Mouse (Mus musculus) heart, embryonic 16.5 days (tissue): Measurements from ENCODE around the gene Isyna1. TPM values are rescaled to one million over a fixed set of nuclear protein-coding genes. Genes with fewer than 3 reads are reported as not detected.

ENCODE experiments used
- ATAC-seq: fragments of 200-750 bp; cut with Nextera tagmentation; replicated peaks from 2 replicates; pipeline ENCODE4 v1.8.0; 2017; ENCODE audit warnings: moderate number of reproducible peaks; ENCODE audit not compliant: insufficient read depth, low FRiP score; ENCODE audit errors: extremely low read depth
- H3K27ac ChIP-seq: fragments of 300-500 bp; sonication (generic); 2 replicates; pipeline ENCODE4 v1.5.1; 2014; ENCODE audit warnings: mild to moderate bottlenecking, low read length, control low read depth, moderate library complexity
- H3K27me3 ChIP-seq: fragments of 300-500 bp; sonication (generic); 2 replicates; pipeline ENCODE4 v1.6.1; 2014; ENCODE audit warnings: low read length, mixed read lengths; ENCODE audit not compliant: control insufficient read depth, insufficient read depth
- H3K36me3 ChIP-seq: fragments of 300-500 bp; sonication (generic); 2 replicates; pipeline ENCODE4 v1.6.1; 2014; ENCODE audit not compliant: control insufficient read depth, insufficient read depth
- H3K4me1 ChIP-seq: fragments of 300-500 bp; sonication (generic); 2 replicates; pipeline ENCODE4 v1.6.1; 2014; ENCODE audit warnings: low read length, mixed read lengths; ENCODE audit not compliant: control insufficient read depth, insufficient read depth
- H3K4me2 ChIP-seq: fragments of 300-500 bp; sonication (generic); 2 replicates; pipeline ENCODE4 v1.6.1; 2014; ENCODE audit warnings: low read depth, mild to moderate bottlenecking, control low read depth, low read length
- H3K4me3 ChIP-seq: fragments of 300-500 bp; sonication (generic); 2 replicates; pipeline ENCODE4 v1.5.1; 2014; ENCODE audit warnings: mild to moderate bottlenecking, control low read depth, low read length
- H3K9ac ChIP-seq: fragments of 300-500 bp; sonication (generic); 2 replicates; pipeline ENCODE4 v1.6.1; 2014; ENCODE audit warnings: low read length, control low read depth
- H3K9me3 ChIP-seq: fragments of 300-500 bp; sonication (generic); replicated peaks from 2 replicates; pipeline ENCODE4 v1.6.1; 2016; ENCODE audit warnings: low read length; ENCODE audit not compliant: control insufficient read depth
- WGBS: fragments of 180-500 bp; shearing (Covaris S2); extraction: QIAGEN DNeasy Blood & Tissue Kit; methylation state at CpG from one replicate; pipeline ENCODE4 v1.1.7; 2014; 5-methylcytosine and 5-hydroxymethylcytosine counted together
- polyA plus RNA-seq: library from polyadenylated mRNA; unstranded; fragments of >200 nt; fragmentation: Nextera tagmentation; extraction: Ambion mirVana; gene quantifications from 2 replicates; pipeline ENCODE4 v1.2.1, GENCODE M21; 2015

The Isyna1 gene
- 111 and 117 TPM in 2 replicates for polyA plus RNA-seq

DNA sequence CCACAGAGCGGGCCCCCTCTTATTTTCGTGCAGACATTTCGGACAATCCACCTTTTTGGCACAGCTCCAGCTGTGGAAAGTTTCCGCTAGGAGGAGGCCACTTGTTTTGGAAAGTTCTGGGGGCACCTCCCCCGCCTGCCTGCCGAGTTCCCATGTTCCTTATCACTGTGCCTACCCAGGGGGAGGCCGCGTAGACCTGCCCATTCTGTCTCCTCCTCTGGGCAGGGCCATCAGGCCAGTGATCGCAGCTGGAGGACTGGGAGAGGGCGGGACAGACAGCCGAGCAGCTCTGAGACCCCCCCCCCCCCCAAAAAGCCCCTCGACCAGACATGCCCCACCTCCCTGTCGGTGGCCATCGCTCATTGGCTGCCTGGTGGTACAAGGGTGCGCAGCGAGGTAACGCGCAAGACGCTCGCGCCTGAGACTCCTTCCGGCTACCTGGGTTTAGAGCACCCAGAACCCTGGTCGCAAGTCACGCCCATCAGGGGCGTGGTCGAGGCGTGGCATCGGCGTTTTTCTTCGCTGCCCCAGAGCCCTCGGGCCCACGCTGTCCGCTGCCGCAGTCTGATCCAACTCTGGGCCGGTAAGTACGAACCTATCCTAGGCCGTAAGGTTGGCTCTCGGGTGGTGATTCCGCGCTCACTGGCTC is at the start of gene Isyna1:
Gene Isyna1, plus strand, starts transcription at position 413 of the 649 bp plus-strand sequence.
- H3K9ac ChIP-seq = peak within 1 kb of the TSS; percentile 88
- peaks cover 27% of the 10 kb centered on the region for H3K4me1 ChIP-seq
- ATAC-seq = peak; percentile 88
- peak within 1 kb of the TSS; percentile 71 for H3K4me3 ChIP-seq
- H3K27me3 ChIP-seq = no peaks in the 10 kb centered on the region
- peak within 1 kb of the TSS; percentile 87 for H3K27ac ChIP-seq
- H3K36me3 ChIP-seq = peaks cover 18% of the 10 kb centered on the region
- no peaks in the 10 kb centered on the region for H3K9me3 ChIP-seq
- peak within 1 kb of the TSS; percentile 99 for H3K4me2 ChIP-seq
- under 1% methylated on average over 40 of the region's 40 CpGs for WGBS

DNA sequence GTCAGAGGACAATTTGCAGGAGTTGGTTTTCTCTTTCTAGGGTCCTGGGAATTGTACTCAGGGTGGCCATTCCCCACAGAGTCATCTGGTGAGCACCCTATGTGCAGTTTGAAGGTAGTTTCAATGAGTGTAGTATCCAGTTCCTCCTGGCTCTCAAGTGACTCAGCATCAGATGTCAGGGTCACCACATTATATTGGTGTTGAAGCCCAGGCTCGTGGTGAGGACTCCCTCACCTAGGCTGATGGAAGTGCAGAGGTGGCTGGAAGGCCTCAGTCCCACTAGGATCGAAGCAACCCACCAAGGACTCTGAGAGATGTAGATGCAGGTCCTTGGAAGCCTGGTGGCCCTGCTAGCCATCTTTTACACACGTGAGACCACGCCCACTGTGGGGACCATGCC is 47.8 kb upstream of the Isyna1 start:
- H3K4me1 ChIP-seq = peaks cover 25% of the 10 kb centered on the region
- H3K27me3 ChIP-seq = no peaks in the 10 kb centered on the region
- 84% methylated on average over 4 of the region's 4 CpGs for WGBS
- H3K4me3 ChIP-seq = no peak overlapping the region
- H3K36me3 ChIP-seq = no peaks in the 10 kb centered on the region
- no peak overlapping the region for H3K9ac ChIP-seq
- no peak for ATAC-seq
- H3K4me2 ChIP-seq = no peak overlapping the region
- no peak overlapping the region for H3K27ac ChIP-seq
- H3K9me3 ChIP-seq = no peaks in the 10 kb centered on the region

DNA sequence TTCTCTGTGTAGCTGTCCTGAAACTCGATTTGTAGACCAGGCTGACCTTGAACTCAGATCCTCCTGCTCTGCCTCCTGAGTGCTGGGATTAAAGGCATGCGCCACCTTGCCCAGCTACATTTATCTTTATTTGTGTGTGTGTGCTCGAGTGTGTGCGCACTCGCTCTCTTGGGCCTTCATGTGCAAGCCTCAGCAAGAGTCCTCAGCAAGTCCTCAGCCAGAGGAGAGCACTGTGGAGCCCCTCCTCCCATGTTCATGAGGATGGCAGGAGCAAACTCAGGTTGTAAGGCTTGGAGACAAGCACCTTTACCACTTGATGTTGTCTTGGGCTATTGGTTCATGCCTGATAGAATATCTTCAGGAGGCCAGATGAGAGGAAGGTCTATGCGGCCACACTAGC is 46.4 kb upstream of the Isyna1 start:
- no peak overlapping the region for H3K9ac ChIP-seq
- H3K36me3 ChIP-seq = no peaks in the 10 kb centered on the region
- H3K4me3 ChIP-seq = no peak overlapping the region
- no peaks in the 10 kb centered on the region for H3K27me3 ChIP-seq
- WGBS = 87% methylated on average over 6 of the region's 6 CpGs
- no peak for ATAC-seq
- H3K4me1 ChIP-seq = peaks cover 34% of the 10 kb centered on the region
- no peak overlapping the region for H3K4me2 ChIP-seq
- no peaks in the 10 kb centered on the region for H3K9me3 ChIP-seq
- no peak overlapping the region for H3K27ac ChIP-seq

DNA sequence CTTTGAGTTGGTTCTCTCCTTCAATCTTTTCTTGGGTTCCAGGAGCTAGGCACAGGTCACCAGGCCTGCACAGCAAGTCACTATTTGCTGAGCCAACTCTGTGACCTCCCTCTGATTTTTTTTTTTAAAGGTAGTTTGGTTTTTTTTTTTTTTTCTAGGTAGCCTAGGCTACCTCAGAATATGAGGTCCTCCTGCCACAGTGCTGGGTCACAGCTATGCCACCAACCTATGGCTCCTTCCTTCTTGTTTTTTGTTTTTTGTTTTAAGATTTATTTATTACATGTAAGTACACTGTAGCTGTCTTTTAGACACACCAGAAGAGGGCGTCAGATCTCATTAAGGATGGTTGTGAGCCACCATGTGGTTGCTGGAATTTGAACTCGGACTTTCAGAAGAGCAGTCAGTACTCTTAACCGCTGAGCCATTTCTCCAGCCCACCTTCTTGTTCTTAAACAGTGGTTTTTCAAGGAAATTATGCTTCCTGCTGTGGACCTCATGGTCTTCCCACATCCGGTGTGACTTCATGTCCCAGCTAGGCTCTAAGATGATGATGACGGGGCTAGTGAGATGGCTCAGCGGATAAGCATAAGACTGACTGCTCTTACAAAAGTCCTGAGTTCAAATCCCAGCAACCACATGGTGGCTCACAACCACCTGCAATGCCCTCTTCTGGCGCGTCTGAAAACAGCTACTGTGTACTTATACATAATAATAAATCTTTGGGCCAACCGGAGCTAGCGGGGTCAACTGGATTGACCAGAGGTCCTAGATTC is 44.6 kb upstream of the Isyna1 start:
- H3K27ac ChIP-seq = no peak overlapping the region
- no peak overlapping the region for H3K4me2 ChIP-seq
- no peak overlapping the region for H3K9ac ChIP-seq
- H3K27me3 ChIP-seq = no peaks in the 10 kb centered on the region
- no peak for ATAC-seq
- H3K36me3 ChIP-seq = no peaks in the 10 kb centered on the region
- H3K4me1 ChIP-seq = peaks cover 46% of the 10 kb centered on the region
- WGBS = 88% methylated on average over 10 of the region's 10 CpGs
- no peak overlapping the region for H3K4me3 ChIP-seq
- no peaks in the 10 kb centered on the region for H3K9me3 ChIP-seq

DNA sequence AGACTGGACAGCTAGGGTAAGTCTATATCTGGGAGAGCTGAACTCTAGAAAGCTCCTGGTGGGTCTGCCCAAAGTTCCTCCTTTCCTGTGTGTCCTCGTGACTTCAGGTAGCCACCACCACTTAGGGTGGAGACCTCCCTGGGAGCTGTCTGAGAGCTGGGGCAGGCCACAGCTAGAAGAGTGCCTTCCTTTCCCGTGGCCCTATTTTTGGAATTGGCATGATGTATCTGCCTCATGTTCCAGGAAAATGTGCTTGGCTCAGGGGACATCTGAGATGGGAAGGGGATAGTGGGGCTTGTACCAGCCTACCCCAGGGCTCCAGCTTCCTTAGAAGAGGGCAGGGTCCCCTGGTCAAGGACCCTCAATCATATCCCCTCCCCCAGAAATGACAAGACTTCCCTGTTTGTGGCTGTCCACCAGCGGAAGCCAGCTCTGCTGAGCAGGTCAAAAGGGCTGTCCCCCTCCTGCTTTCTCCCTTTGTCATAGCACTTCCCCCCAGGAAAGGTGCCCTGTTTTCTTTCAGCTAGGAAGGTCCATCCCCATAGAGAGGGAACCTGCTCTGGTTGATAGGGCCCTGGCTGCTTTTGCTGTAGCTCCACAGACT is 42.5 kb upstream of the Isyna1 start:
- WGBS = 39% methylated on average over 3 of the region's 3 CpGs
- peak overlapping the region; percentile 83 for H3K27ac ChIP-seq
- H3K4me2 ChIP-seq = peak overlapping the region; percentile 26; the same call in 1 of the 2 replicates
- peak; percentile 54 for ATAC-seq
- no peaks in the 10 kb centered on the region for H3K9me3 ChIP-seq
- no peaks in the 10 kb centered on the region for H3K36me3 ChIP-seq
- no peaks in the 10 kb centered on the region for H3K27me3 ChIP-seq
- H3K4me1 ChIP-seq = peaks cover 52% of the 10 kb centered on the region
- no peak overlapping the region for H3K4me3 ChIP-seq
- peak overlapping the region; percentile 40 for H3K9ac ChIP-seq

DNA sequence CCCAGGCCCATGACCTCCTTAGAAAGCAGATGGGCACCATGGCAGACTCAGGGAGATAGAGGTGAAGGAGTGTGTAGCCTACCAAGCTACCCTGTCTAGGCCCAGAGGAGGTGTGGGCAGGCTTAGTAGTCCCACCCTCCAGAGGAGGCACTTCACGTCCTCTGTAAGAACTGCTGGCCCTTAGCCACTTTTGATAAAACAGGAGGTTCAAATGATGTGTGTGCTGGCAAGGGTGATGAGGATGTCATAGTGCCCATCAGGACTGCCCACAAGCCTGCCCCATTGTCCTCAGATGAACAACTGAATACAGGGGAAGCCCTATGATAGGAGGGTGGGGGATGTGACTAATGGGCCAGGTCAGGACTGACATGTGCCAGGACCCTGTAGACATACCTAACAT is 41.3 kb upstream of the Isyna1 start:
- peak overlapping the region; percentile 66 for H3K27ac ChIP-seq
- H3K4me3 ChIP-seq = no peak overlapping the region
- peak; percentile 45; the same call in 1 of the 2 replicates for ATAC-seq
- H3K9me3 ChIP-seq = no peaks in the 10 kb centered on the region
- H3K36me3 ChIP-seq = no peaks in the 10 kb centered on the region
- 7% methylated on average over 1 of the region's 1 CpGs for WGBS
- H3K4me2 ChIP-seq = no peak overlapping the region
- peaks cover 59% of the 10 kb centered on the region for H3K4me1 ChIP-seq
- H3K27me3 ChIP-seq = no peaks in the 10 kb centered on the region
- no peak overlapping the region for H3K9ac ChIP-seq

DNA sequence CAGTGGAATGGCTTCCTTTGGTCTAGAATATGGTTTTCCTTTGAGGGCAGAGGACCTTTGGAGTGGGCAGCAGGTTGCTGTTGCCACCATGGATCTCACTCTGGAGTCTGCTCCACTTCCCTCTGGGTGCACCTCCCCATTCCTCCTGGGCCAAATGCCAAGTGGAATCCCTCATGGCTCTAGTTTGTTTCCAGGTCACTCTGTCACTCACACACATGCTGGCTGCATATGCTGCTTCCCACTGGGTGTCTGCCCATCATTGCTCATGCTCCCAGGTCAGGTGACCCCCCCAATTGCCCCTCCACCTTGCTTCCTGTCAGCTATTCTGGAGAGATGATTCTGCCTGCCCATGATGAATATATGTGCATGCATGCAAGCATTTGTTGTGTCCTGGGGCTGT is 40.4 kb upstream of the Isyna1 start:
- H3K9me3 ChIP-seq = no peaks in the 10 kb centered on the region
- ATAC-seq = 0 out of 2 replicates have a peak, but pooled peaks have one; percentile 25
- H3K4me3 ChIP-seq = no peak overlapping the region
- no peak overlapping the region for H3K9ac ChIP-seq
- peaks cover 59% of the 10 kb centered on the region for H3K4me1 ChIP-seq
- H3K27me3 ChIP-seq = no peaks in the 10 kb centered on the region
- H3K36me3 ChIP-seq = no peaks in the 10 kb centered on the region
- H3K4me2 ChIP-seq = no peak overlapping the region
- peak overlapping the region; percentile 66 for H3K27ac ChIP-seq

DNA sequence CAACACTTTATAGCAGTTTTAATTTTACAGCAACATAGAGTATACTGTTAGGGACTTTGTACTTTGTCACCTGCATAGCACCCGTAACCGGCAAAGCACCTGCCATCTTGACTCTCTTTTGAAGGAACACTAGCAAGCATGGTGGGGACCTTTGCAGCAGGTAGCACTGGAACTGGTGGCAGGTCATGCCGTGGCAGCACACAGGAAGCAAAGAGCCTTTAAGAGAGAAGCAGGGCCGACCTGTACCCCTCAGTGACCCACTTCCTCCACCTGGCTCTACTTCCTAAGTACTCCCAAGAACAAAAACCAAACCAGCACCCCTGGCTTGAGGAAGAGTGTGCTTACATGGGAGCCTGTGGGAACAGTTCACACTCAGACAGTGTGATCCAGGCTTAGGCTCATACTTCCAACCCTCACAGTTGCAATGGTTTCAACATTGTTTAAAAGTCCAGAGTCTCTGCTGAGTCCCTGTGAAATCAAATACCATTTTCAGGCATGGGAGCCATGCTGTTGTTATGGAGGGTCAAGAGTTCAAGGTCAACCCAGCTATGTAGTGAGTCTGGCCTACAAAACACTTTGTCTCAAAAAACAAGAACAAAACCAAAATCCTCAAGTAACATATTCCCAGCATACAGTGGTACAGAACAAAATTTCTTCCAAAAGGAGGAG is 39.0 kb upstream of the Isyna1 start:
- WGBS = 76% methylated on average over 4 of the region's 4 CpGs
- Histone ChIP-seq H3K9ac (no peak overlapping the region), H3K4me1 (peaks cover 66% of the 10 kb centered on the region), H3K36me3 (no peaks in the 10 kb centered on the region), H3K4me2 (no peak overlapping the region), H3K27ac (no peak overlapping the region; the same call in 1 of the 2 replicates), H3K9me3 (no peaks in the 10 kb centered on the region), H3K4me3 (no peak overlapping the region), H3K27me3 (no peaks in the 10 kb centered on the region)
- ATAC-seq = no peak
